Mouse (Mus musculus) heart, postnatal 0 days (tissue): Measurements from ENCODE around the gene Zswim2.

Experiments used
- CTCF ChIP-seq: IDR thresholded peaks from 2 replicates; pipeline ENCODE4 v1.5.1; 2016; ENCODE audit warnings: antibody characterized with exemption, control low read depth, low read depth
- EP300 ChIP-seq: IDR thresholded peaks from 2 replicates; pipeline ENCODE4 v1.6.1; 2016; ENCODE audit warnings: antibody characterized with exemption, low read depth

DNA sequence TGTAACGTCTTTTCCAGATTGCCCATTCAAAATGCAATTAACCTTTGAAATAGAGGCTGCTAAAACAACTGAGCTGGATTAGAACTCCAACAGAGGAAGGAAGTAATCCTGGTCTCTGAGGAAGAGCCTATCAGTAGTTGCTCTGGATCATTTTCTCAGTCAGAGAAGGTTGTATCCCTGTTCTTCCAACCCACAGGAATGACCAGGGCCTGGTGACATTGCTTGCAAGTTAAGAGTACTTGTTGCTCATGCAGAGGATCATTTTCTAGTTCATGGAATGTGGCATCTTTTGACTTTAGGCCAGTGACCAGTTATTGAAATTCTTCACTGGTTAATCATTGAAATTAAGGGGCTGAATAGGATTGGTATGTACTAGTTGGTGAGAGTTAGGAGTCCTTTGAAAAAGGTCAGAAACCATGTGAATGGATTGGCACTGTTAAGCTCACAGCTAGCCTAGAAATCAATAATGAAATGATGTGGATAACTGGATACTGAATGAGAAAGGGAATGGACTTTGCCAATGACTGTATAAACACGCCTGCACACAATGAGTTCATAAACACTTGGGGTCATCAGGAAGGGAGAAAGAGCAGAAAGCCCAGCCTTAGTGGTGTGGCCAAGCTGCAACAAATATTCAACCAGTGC lies 39.0 kb downstream of the Zswim2 start:
- TF ChIP-seq CTCF = no peak
- TF ChIP-seq EP300 = no peak
